Mouse (Mus musculus) E14TG2a.4 (cell line): ENCODE data around the gene Gm5089.

Experiments used
- CTCF ChIP-seq: conservative IDR thresholded peaks from 2 replicates; pipeline ENCODE4 v1.5.1; 2014; ENCODE audit warnings: low read length
- NANOG ChIP-seq: IDR thresholded peaks from 2 replicates; pipeline ENCODE4 v1.6.1; 2014; ENCODE audit warnings: borderline replicate concordance, low read length, mixed read lengths
- POU5F1 ChIP-seq: IDR thresholded peaks from 2 replicates; pipeline ENCODE4 v1.6.1; 2014; ENCODE audit warnings: low read length, borderline replicate concordance

- TF ChIP-seq CTCF (no peak), NANOG (no peak), POU5F1 (no peak)
Measured at GRCm38 (mm10) chr14:122427204-122427560, 23.7 kb downstream of the Gm5089 start.
